16 mouse cellular contexts compared by ENCODE assay signal in genomic region chr1:192214666-192215065, GRCm38 (mm10). TPM values are rescaled to one million over a fixed set of nuclear protein-coding genes. Genes with fewer than 3 reads are reported as not detected.
"Had no signal": no experiment of that assay in that cellular context is flagged by ENCODE, and none has a peak within 500 bp of the region (broad histone marks: within the 10 kb centered on the region; RNA-seq: fewer than 3 reads in every experiment).

No protein-coding gene starts in this region.

- H3K27me3 ChIP-seq: neural tube, embryonic 15.5 days; stomach, embryonic 15.5 days had no signal

- H3K4me3 ChIP-seq: neural tube, embryonic 15.5 days; stomach, embryonic 15.5 days had no signal

- H3K9me3 ChIP-seq: stomach, embryonic 15.5 days had no signal

- DNase-seq: retina, postnatal 1 day; right cerebral cortex, adult 18-20 months; right cerebral cortex, postnatal 14 days; right cerebral cortex, postnatal 25 days; right cerebral cortex, postnatal 4 days; spleen, adult 18-20 months; thymus, adult 18-20 months; thymus, adult 2 months; thymus, postnatal 14 days; thymus, postnatal 25 days; thymus, postnatal 36 days; thymus, postnatal 4 days had no signal

- H3K4me1 ChIP-seq: neural tube, embryonic 15.5 days; stomach, embryonic 15.5 days had no signal

- H3K4me2 ChIP-seq: neural tube, embryonic 15.5 days; stomach, embryonic 15.5 days had no signal

- H3K9ac ChIP-seq: neural tube, embryonic 15.5 days; stomach, embryonic 15.5 days had no signal

- H3K27ac ChIP-seq: neural tube, embryonic 15.5 days; stomach, embryonic 15.5 days; stomach, postnatal 0 days had no signal

- H3K36me3 ChIP-seq: neural tube, embryonic 15.5 days; stomach, embryonic 15.5 days had no signal

RNA-seq across cellular contexts. Expression of gene Kcnh1, which starts 24.1 kb away (rescaled TPM):
- total RNA-seq: neutrophil, adult 5-6 weeks had no signal
